Mouse (Mus musculus): ENCODE measurements at regions not wholly inside any gene's neighbourhood (a gene's known extent, or its start where the extent isn't known, plus 50 kb on each side); places are given as distances from the start of the nearest gene placed in this dataset.

DNA sequence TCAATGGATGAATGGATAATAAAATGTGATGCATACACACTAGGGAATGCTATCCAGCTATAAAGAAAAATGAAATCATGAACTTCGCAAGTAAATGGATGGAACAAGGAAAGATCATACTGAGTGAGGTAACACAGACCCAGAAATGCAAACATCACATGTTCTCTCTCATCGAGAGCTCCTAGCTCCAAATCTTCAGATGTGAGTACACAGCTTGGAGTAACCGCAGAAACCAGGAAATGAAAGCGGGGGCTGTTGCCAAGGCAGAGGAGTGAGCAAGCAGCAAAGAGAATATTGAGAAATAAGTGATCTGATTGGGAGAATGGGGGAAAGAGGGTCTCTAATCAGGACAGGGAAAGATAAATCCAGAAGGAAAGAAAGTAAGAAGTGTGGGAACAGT is 52.0 kb upstream of the Tsc22d2 start:
- TF ChIP-seq POLR2A (IDR thresholded peaks at IDR 0.05; ENCODE audit: extremely low read depth, insufficient read depth, low read length) (no peak), CTCF (IDR thresholded peaks at IDR 0.05; ENCODE audit: extremely low read depth, insufficient read depth, low read length) (no peak)
